Mouse (Mus musculus) olfactory bulb, adult 2 months (tissue): ENCODE measurements at regions not wholly inside any gene's neighbourhood (a gene's known extent, or its start where the extent isn't known, plus 50 kb on each side); places are given as distances from the start of the nearest gene placed in this dataset.

Experiments
- CTCF ChIP-seq: fragments of 200-500 bp; IDR thresholded peaks from 2 replicates; pipeline ENCODE4 v1.5.1; 2012; ENCODE audit warnings: low read depth, mild to moderate bottlenecking, low read length, moderate library complexity; ENCODE audit not compliant: insufficient read depth
- POLR2A ChIP-seq: fragments of 200-500 bp; IDR thresholded peaks from 2 replicates; pipeline ENCODE4 v1.6.1; 2012; ENCODE audit warnings: mild to moderate bottlenecking, low read depth, low read length, moderate library complexity; ENCODE audit not compliant: insufficient read depth

GRCm38 (mm10) chr12:74544172-74544571, 228.0 kb upstream of the Gm11042 start:
- TF ChIP-seq POLR2A (no peak), CTCF (no peak)
